Mouse (Mus musculus) c-Kit-positive CD71-negative TER-119-negative erythroid progenitor cells, embryonic 14.5 days (primary cell): ENCODE data around the gene 1700018G05Rik.
"Not testable (repeated sequence)": the region's sequence is repeated elsewhere in the genome, so short reads cannot be mapped to it uniquely, and the experiment has no call there.

ENCODE experiments used
- DNase-seq: peaks from one replicate; pipeline ENCODE4 v3.0.0-alpha.2; 2013; ENCODE audit warnings: low read depth

1700018G05Rik gene

GRCm38 (mm10) chrX:102928072-102928471 lies at the start of gene 1700018G05Rik:
Gene 1700018G05Rik (plus strand): TSS chrX:102928372.
- DNase-seq: not testable (repeated sequence)

- DNase-seq: not testable (repeated sequence)
These were observed 19.6 kb upstream of the 1700018G05Rik start, which contains the start of the genes Dmrtc1a and 1700011M02Rik for GRCm38 (mm10) chrX:102908587-102908986. Gene Dmrtc1a (minus strand): TSS chrX:102908687. Gene 1700011M02Rik (plus strand): TSS chrX:102908905.

- not testable (repeated sequence) for DNase-seq
These were observed 13.3 kb upstream of the 1700018G05Rik start for GRCm38 (mm10) chrX:102914823-102915222.

GRCm38 (mm10) chrX:102926707-102927106 lies 1.5 kb upstream of the 1700018G05Rik start:
- not testable (repeated sequence) for DNase-seq

GRCm38 (mm10) chrX:102932992-102933570 lies 4.9 kb downstream of the 1700018G05Rik start:
- DNase-seq: no peak

- peak; percentile 12 for DNase-seq
These were observed 5.6 kb downstream of the 1700018G05Rik start for GRCm38 (mm10) chrX:102933571-102934394.

- DNase-seq: no peak
These were observed 6.2 kb downstream of the 1700018G05Rik start for GRCm38 (mm10) chrX:102934395-102934764.

- DNase-seq: no peak
These were observed 8.6 kb downstream of the 1700018G05Rik start for GRCm38 (mm10) chrX:102936743-102937142.

- DNase-seq: not testable (repeated sequence)
These were observed 22.0 kb downstream of the 1700018G05Rik start for GRCm38 (mm10) chrX:102950136-102950535.

GRCm38 (mm10) chrX:102958917-102959316 lies 30.7 kb downstream of the 1700018G05Rik start:
- DNase-seq: peak; percentile 4

- no peak for DNase-seq
These were observed 32.4 kb downstream of the 1700018G05Rik start for GRCm38 (mm10) chrX:102960581-102960980.
